Mouse (Mus musculus): ENCODE data around the gene Pi4ka. TPM values are rescaled to one million over a fixed set of nuclear protein-coding genes. Genes with fewer than 3 reads are reported as not detected.

The Pi4ka gene
- polyA plus RNA-seq, 1 experiment from 2014 or later = 15.5 TPM

- H3K9ac ChIP-seq (ENCODE audit: low read length) = no peak overlapping the region
These were observed 89.6 kb downstream of the Pi4ka start for GRCm38 (mm10) chr16:17316554-17316953.

GRCm38 (mm10) chr16:17312531-17312930, 93.6 kb downstream of the Pi4ka start:
- Histone ChIP-seq H3K36me3 (ENCODE audit: control insufficient read depth, insufficient read depth, low read length) (peaks cover 19% of the 10 kb centered on the region), H3K4me2 (replicated peaks; ENCODE audit: low read depth) (no peak overlapping the region), H3K9ac (ENCODE audit: low read length) (no peak overlapping the region), H3K4me1 (replicated peaks; ENCODE audit: control insufficient read depth, insufficient read depth) (no peaks in the 10 kb centered on the region), H3K27me3 (ENCODE audit: control insufficient read depth, insufficient read depth, low read length) (no peaks in the 10 kb centered on the region), H3K4me3 (ENCODE audit: low read depth, low read length) (no peak overlapping the region), H3K27ac (replicated peaks) (no peak overlapping the region), H3K9me3 (ENCODE audit: control insufficient read depth, low read length) (no peaks in the 10 kb centered on the region)
- 84% methylated on average over 5 of the region's 5 CpGs for WGBS
- ATAC-seq (ENCODE audit: low FRiP score, low TSS enrichment) (no peak), DNase-seq (ENCODE audit: low spot score) (no peak)
- TF ChIP-seq EP300 (optimal IDR thresholded peaks at IDR 0.05) (no peak), CTCF (IDR thresholded peaks at IDR 0.05; ENCODE audit: low read depth) (no peak)

More at GRCm38 (mm10) chr16:17316554-17316953, 89.6 kb downstream of the Pi4ka start:
- H3K36me3 ChIP-seq (ENCODE audit: control insufficient read depth, insufficient read depth, low read length) = peaks cover 14% of the 10 kb centered on the region; the same call in 1 of the 2 replicates
- H3K4me1 ChIP-seq (replicated peaks; ENCODE audit: control insufficient read depth, insufficient read depth) = no peaks in the 10 kb centered on the region
- TF ChIP-seq CTCF (IDR thresholded peaks at IDR 0.05; ENCODE audit: low read depth) = no peak
- TF ChIP-seq EP300 (optimal IDR thresholded peaks at IDR 0.05) = no peak
- H3K4me3 ChIP-seq (ENCODE audit: low read depth, low read length) = no peak overlapping the region
- no peaks in the 10 kb centered on the region for H3K27me3 ChIP-seq (ENCODE audit: control insufficient read depth, insufficient read depth, low read length)
- H3K4me2 ChIP-seq (replicated peaks; ENCODE audit: low read depth) = no peak overlapping the region
- 89% methylated on average over 7 of the region's 7 CpGs for WGBS
- DNase-seq (ENCODE audit: low spot score) (no peak), ATAC-seq (ENCODE audit: low FRiP score, low TSS enrichment) (no peak)
- no peaks in the 10 kb centered on the region for H3K9me3 ChIP-seq (ENCODE audit: control insufficient read depth, low read length)
- no peak overlapping the region for H3K27ac ChIP-seq (replicated peaks)

GRCm38 (mm10) chr16:17309036-17309435, 97.1 kb downstream of the Pi4ka start:
- Histone ChIP-seq H3K27me3 (ENCODE audit: control insufficient read depth, insufficient read depth, low read length) (no peaks in the 10 kb centered on the region), H3K4me2 (replicated peaks; ENCODE audit: low read depth) (no peak overlapping the region), H3K27ac (replicated peaks) (no peak overlapping the region), H3K4me3 (ENCODE audit: low read depth, low read length) (no peak overlapping the region), H3K9me3 (ENCODE audit: control insufficient read depth, low read length) (no peaks in the 10 kb centered on the region), H3K4me1 (replicated peaks; ENCODE audit: control insufficient read depth, insufficient read depth) (no peaks in the 10 kb centered on the region), H3K36me3 (ENCODE audit: control insufficient read depth, insufficient read depth, low read length) (peaks cover 16% of the 10 kb centered on the region), H3K9ac (ENCODE audit: low read length) (no peak overlapping the region)
- TF ChIP-seq EP300 (optimal IDR thresholded peaks at IDR 0.05) = no peak
- DNase-seq (ENCODE audit: low spot score) = no peak
- 94% methylated on average over 10 of the region's 10 CpGs for WGBS
- ATAC-seq (ENCODE audit: low FRiP score, low TSS enrichment) = no peak

GRCm38 (mm10) chr16:17307461-17307860, 98.7 kb downstream of the Pi4ka start:
- Histone ChIP-seq H3K27ac (replicated peaks) (no peak overlapping the region), H3K9ac (ENCODE audit: low read length) (no peak overlapping the region), H3K4me3 (ENCODE audit: low read depth, low read length) (no peak overlapping the region), H3K36me3 (ENCODE audit: control insufficient read depth, insufficient read depth, low read length) (peaks cover 17% of the 10 kb centered on the region), H3K27me3 (ENCODE audit: control insufficient read depth, insufficient read depth, low read length) (no peaks in the 10 kb centered on the region), H3K4me1 (replicated peaks; ENCODE audit: control insufficient read depth, insufficient read depth) (no peaks in the 10 kb centered on the region), H3K9me3 (ENCODE audit: control insufficient read depth, low read length) (no peaks in the 10 kb centered on the region), H3K4me2 (replicated peaks; ENCODE audit: low read depth) (no peak overlapping the region)
- DNase-seq (ENCODE audit: low spot score) = no peak
- 91% methylated on average over 5 of the region's 5 CpGs for WGBS
- ATAC-seq (ENCODE audit: low FRiP score, low TSS enrichment) = no peak
- no peak for TF ChIP-seq EP300 (optimal IDR thresholded peaks at IDR 0.05)

GRCm38 (mm10) chr16:17303521-17304245, 102.4 kb downstream of the Pi4ka start:
- no peak overlapping the region for H3K4me3 ChIP-seq (ENCODE audit: low read depth, low read length)

GRCm38 (mm10) chr16:17300818-17301217, 105.3 kb downstream of the Pi4ka start:
- Histone ChIP-seq H3K36me3 (ENCODE audit: control insufficient read depth, insufficient read depth, low read length) (peaks cover 25% of the 10 kb centered on the region), H3K27ac (replicated peaks) (no peak overlapping the region), H3K4me3 (ENCODE audit: low read depth, low read length) (no peak overlapping the region), H3K4me2 (replicated peaks; ENCODE audit: low read depth) (no peak overlapping the region), H3K4me1 (replicated peaks; ENCODE audit: control insufficient read depth, insufficient read depth) (no peaks in the 10 kb centered on the region), H3K9me3 (ENCODE audit: control insufficient read depth, low read length) (no peaks in the 10 kb centered on the region), H3K9ac (ENCODE audit: low read length) (no peak overlapping the region), H3K27me3 (ENCODE audit: control insufficient read depth, insufficient read depth, low read length) (no peaks in the 10 kb centered on the region)
- DNase-seq (ENCODE audit: low spot score) (no peak), ATAC-seq (ENCODE audit: low FRiP score, low TSS enrichment) (no peak)
- WGBS = 93% methylated on average over 3 of the region's 3 CpGs
- no peak for TF ChIP-seq EP300 (optimal IDR thresholded peaks at IDR 0.05)
- TF ChIP-seq CTCF (IDR thresholded peaks at IDR 0.05; ENCODE audit: low read depth) = no peak

More at GRCm38 (mm10) chr16:17303521-17304245, 102.4 kb downstream of the Pi4ka start:
- no peak for TF ChIP-seq CTCF (IDR thresholded peaks at IDR 0.05; ENCODE audit: low read depth)
- TF ChIP-seq EP300 (optimal IDR thresholded peaks at IDR 0.05) = no peak
- DNase-seq (ENCODE audit: low spot score) = no peak
- Histone ChIP-seq H3K27ac (replicated peaks) (no peak overlapping the region), H3K4me2 (replicated peaks; ENCODE audit: low read depth) (no peak overlapping the region), H3K9ac (ENCODE audit: low read length) (no peak overlapping the region), H3K4me1 (replicated peaks; ENCODE audit: control insufficient read depth, insufficient read depth) (no peaks in the 10 kb centered on the region), H3K9me3 (ENCODE audit: control insufficient read depth, low read length) (no peaks in the 10 kb centered on the region), H3K27me3 (ENCODE audit: control insufficient read depth, insufficient read depth, low read length) (no peaks in the 10 kb centered on the region), H3K36me3 (ENCODE audit: control insufficient read depth, insufficient read depth, low read length) (peaks cover 19% of the 10 kb centered on the region)
- 79% methylated on average over 5 of the region's 5 CpGs for WGBS
- ATAC-seq (ENCODE audit: low FRiP score, low TSS enrichment) = no peak

Measured in stomach, postnatal 0 days (tissue).